Mouse (Mus musculus) kidney, adult 2 months (tissue): ENCODE measurements around the gene Shisal2b. TPM values are rescaled to one million over a fixed set of nuclear protein-coding genes. Genes with fewer than 3 reads are reported as not detected.

Experiments
- DNase-seq: peaks from one replicate; pipeline ENCODE4 v3.0.0; 2021
- H3K27ac ChIP-seq: fragments of 200-500 bp; 2 replicates; pipeline ENCODE4 v1.5.1; 2012; ENCODE audit warnings: low read depth, low read length, control low read depth, inconsistent platforms; ENCODE audit not compliant: insufficient read depth
- H3K27me3 ChIP-seq: fragments of 200-500 bp; replicated peaks from 2 replicates; pipeline ENCODE4 v1.6.1; 2012; ENCODE audit warnings: mild to moderate bottlenecking, moderate library complexity, low read length, inconsistent platforms; ENCODE audit not compliant: control insufficient read depth, insufficient read depth
- H3K36me3 ChIP-seq: fragments of 200-500 bp; 2 replicates; pipeline ENCODE4 v1.6.1; 2012; ENCODE audit warnings: mild to moderate bottlenecking, moderate library complexity, low read length, inconsistent platforms; ENCODE audit not compliant: control insufficient read depth, insufficient read depth
- H3K4me1 ChIP-seq: fragments of 200-500 bp; 2 replicates; pipeline ENCODE4 v1.6.1; 2011; ENCODE audit warnings: low read length; ENCODE audit not compliant: control insufficient read depth, insufficient read depth
- H3K4me3 ChIP-seq: fragments of 200-500 bp; 2 replicates; pipeline ENCODE4 v1.5.1; 2011; ENCODE audit warnings: mild to moderate bottlenecking, low read depth, low read length, control low read depth; ENCODE audit not compliant: insufficient read depth
- CTCF ChIP-seq: fragments of 200-500 bp; conservative IDR thresholded peaks from 2 replicates; pipeline ENCODE4 v1.5.1; 2011; ENCODE audit warnings: low read depth, mild to moderate bottlenecking, control low read depth, low read length, moderate library complexity, mixed read lengths; ENCODE audit not compliant: insufficient read depth, insufficient read length
- POLR2A ChIP-seq: fragments of 200-500 bp; IDR thresholded peaks from one replicate; pipeline ENCODE4 v1.6.1; 2011; ENCODE audit warnings: low read depth, low read length, control low read depth
- WGBS: fragments of 180-500 bp; shearing (Covaris S2); methylation state at CpG from one replicate; pipeline ENCODE4 v1.1.7; 2018; 5-methylcytosine and 5-hydroxymethylcytosine counted together
- polyA plus RNA-seq: library from polyadenylated mRNA; depleted of rRNA; stranded (reverse); fragments of >200 nt; gene quantifications from 2 replicates; pipeline ENCODE4 v1.2.3, GENCODE M21; 2012

The Shisal2b gene
- polyA plus RNA-seq, 1 experiment, result not detected

GRCm38 (mm10) chr13:104837628-104838027 is 26.1 kb downstream of the Shisal2b start:
- Histone ChIP-seq H3K36me3 (peaks cover 1% of the 10 kb centered on the region; the same call in 1 of the 2 replicates), H3K4me1 (no peaks in the 10 kb centered on the region), H3K27me3 (no peaks in the 10 kb centered on the region), H3K27ac (no peak overlapping the region), H3K4me3 (no peak overlapping the region)
- no peak for TF ChIP-seq CTCF
- no peak for TF ChIP-seq POLR2A
- WGBS, result 55% methylated on average over 7 of the region's 7 CpGs
- no peak for DNase-seq

DNA sequence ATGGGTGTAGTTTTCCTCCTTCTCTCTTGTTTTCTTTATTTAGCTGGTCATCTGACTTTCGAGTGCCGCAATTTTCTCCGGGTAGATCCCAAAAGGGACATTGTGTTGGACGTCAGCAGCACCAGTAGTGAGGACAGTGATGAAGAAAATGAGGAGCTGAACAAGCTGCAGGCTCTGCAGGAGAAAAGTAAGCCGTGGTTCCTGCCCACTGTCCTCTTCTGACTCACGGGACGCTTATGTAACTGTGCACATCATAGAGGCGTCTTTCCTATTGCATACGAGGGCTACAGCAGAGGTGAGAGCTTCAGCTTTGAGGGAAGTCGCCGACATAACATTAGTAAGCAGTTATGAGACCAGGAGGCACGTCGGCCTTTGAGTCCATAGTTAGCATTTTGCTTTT is 30.9 kb downstream of the Shisal2b start:
- no peak overlapping the region for H3K4me3 ChIP-seq
- 93% methylated on average over 13 of the region's 13 CpGs for WGBS
- TF ChIP-seq CTCF (no peak), POLR2A (no peak)
- H3K4me1 ChIP-seq, result no peaks in the 10 kb centered on the region
- no peaks in the 10 kb centered on the region for H3K27me3 ChIP-seq
- peaks cover 6% of the 10 kb centered on the region for H3K36me3 ChIP-seq
- no peak for DNase-seq
- no peak overlapping the region for H3K27ac ChIP-seq

DNA sequence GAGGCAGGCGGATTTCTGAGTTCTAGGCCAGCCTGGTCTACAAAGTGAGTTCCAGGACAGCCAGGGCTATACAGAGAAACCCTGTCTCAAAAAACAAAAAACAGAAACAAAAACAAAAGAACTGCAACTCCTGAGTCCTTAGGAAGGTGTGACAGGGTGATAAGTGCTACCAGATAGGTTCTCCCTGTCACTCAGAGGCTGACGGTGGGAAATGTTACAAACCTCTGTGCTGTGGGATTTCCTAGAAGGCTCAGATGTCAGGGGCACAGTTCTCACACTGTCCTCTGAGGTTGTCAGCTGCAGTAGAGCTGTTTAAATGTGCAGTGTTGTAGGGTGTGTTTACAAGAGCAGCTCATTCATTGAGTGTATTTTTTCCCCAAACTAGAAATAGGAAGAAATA is 38.2 kb downstream of the Shisal2b start:
- H3K27me3 ChIP-seq, result no peaks in the 10 kb centered on the region
- H3K4me3 ChIP-seq, result no peak overlapping the region
- no peak for DNase-seq
- no peak for TF ChIP-seq POLR2A
- no peak for TF ChIP-seq CTCF
- H3K27ac ChIP-seq, result no peak overlapping the region
- WGBS, result 73% methylated on average over 2 of the region's 2 CpGs
- peaks cover 7% of the 10 kb centered on the region for H3K36me3 ChIP-seq
- H3K4me1 ChIP-seq, result no peaks in the 10 kb centered on the region; the same call in 1 of the 2 replicates

- WGBS, result 38% methylated on average over 8 of the region's 8 CpGs
- TF ChIP-seq CTCF (no peak), POLR2A (no peak)
- DNase-seq, result no peak
- Histone ChIP-seq H3K36me3 (no peaks in the 10 kb centered on the region), H3K4me1 (peaks cover 6% of the 10 kb centered on the region; the same call in 1 of the 2 replicates), H3K27me3 (no peaks in the 10 kb centered on the region), H3K27ac (no peak overlapping the region), H3K4me3 (no peak overlapping the region)
These were observed 41.3 kb downstream of the Shisal2b start for GRCm38 (mm10) chr13:104822411-104822838.

DNA sequence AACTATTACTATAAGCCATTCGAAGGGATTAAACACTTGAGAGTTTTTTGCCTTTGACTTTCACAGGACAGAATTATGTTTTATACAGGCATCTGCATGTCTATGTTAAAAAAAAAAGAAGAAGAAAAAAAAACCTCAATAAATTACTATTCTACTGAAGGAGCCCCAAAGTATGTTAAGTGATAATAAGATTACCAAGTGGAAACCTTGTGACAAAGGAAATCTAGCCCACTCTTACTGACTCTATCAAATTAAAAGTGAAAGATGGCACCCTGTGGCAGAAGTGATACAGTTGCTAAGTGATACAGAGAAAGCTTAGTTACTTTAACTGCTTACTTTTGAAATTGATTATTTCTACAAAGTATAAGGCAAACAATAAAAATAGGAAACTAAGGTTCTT is 41.8 kb downstream of the Shisal2b start:
- Histone ChIP-seq H3K4me1 (peaks cover 6% of the 10 kb centered on the region; the same call in 1 of the 2 replicates), H3K36me3 (no peaks in the 10 kb centered on the region), H3K27me3 (no peaks in the 10 kb centered on the region), H3K4me3 (no peak overlapping the region), H3K27ac (no peak overlapping the region)
- DNase-seq, result no peak
- TF ChIP-seq CTCF, result no peak
- no peak for TF ChIP-seq POLR2A
- 89% methylated on average over 1 of the region's 1 CpGs for WGBS

DNA sequence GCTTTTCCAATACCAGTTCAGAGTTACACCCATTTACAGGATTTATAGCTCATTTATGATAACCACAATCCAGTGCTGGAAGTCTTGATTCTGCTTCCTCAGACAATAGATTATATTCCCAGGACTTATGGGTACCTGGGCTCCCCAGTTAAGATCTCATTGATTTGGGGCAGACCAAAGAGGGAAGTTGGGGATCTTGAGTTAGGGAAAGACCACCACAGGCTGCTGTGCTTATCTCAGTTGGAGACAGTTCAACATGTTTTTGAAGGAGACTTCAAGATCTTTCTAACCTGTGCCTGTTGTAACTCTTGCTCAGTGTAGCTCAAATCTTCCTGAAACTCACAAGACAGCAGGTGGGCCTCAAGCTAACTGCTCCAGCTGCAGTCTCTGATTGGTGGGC is 42.5 kb downstream of the Shisal2b start:
- TF ChIP-seq CTCF, result no peak
- TF ChIP-seq POLR2A, result no peak
- H3K36me3 ChIP-seq, result no peaks in the 10 kb centered on the region
- no peaks in the 10 kb centered on the region for H3K27me3 ChIP-seq
- no peak for DNase-seq
- H3K4me3 ChIP-seq, result no peak overlapping the region
- H3K4me1 ChIP-seq, result peaks cover 6% of the 10 kb centered on the region; the same call in 1 of the 2 replicates
- H3K27ac ChIP-seq, result no peak overlapping the region

DNA sequence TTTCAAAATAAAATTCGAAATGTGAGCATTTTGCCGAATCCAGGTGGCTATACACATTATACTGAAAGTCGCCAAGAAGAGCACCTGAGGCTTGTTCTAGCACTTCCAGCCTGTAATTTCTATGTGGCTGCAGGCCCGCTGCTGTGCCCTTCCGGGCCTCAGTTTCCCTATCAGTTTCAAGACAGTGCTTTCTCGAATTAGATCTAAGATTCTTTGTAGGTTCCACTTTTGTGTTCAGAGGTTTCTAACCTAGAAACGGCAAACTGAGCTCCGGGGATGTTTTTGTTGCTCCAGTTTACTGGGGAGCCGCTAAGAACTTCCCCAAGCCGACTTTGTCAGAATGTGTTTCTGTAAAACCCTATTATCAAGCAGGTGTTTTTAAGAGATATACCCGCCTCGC is 46.0 kb downstream of the Shisal2b start:
- WGBS, result 39% methylated on average over 12 of the region's 12 CpGs
- TF ChIP-seq POLR2A, result no peak
- TF ChIP-seq CTCF, result no peak
- Histone ChIP-seq H3K4me1 (peaks cover 6% of the 10 kb centered on the region; the same call in 1 of the 2 replicates), H3K27me3 (no peaks in the 10 kb centered on the region), H3K36me3 (no peaks in the 10 kb centered on the region), H3K4me3 (peak overlapping the region; percentile 91), H3K27ac (0 out of 2 replicates have a peak overlapping the region, but pooled peaks have one; percentile 85)
- DNase-seq, result peak; percentile 23
